Mouse (Mus musculus): ENCODE measurements around the gene Angptl8.

Gene Angptl8

GRCm38 (mm10) chr9:21816716-21817305, 18.5 kb upstream of the Angptl8 start:
- DNase-seq (ENCODE audit: extremely low spot score): no peak

- no peak for DNase-seq (ENCODE audit: extremely low spot score)
Measured at GRCm38 (mm10) chr9:21818125-21818524, 17.2 kb upstream of the Angptl8 start.

- no peak for DNase-seq (ENCODE audit: extremely low spot score)
Measured at GRCm38 (mm10) chr9:21818561-21818960, 16.7 kb upstream of the Angptl8 start.

GRCm38 (mm10) chr9:21819181-21819729, 16.1 kb upstream of the Angptl8 start:
- no peak for DNase-seq (ENCODE audit: extremely low spot score)

GRCm38 (mm10) chr9:21820183-21820582, 15.1 kb upstream of the Angptl8 start:
- DNase-seq (ENCODE audit: extremely low spot score): no peak

GRCm38 (mm10) chr9:21822686-21823085, 12.6 kb upstream of the Angptl8 start:
- DNase-seq (ENCODE audit: extremely low spot score): no peak

- no peak for DNase-seq (ENCODE audit: extremely low spot score)
Measured at GRCm38 (mm10) chr9:21823957-21824356, 11.4 kb upstream of the Angptl8 start.

DNA sequence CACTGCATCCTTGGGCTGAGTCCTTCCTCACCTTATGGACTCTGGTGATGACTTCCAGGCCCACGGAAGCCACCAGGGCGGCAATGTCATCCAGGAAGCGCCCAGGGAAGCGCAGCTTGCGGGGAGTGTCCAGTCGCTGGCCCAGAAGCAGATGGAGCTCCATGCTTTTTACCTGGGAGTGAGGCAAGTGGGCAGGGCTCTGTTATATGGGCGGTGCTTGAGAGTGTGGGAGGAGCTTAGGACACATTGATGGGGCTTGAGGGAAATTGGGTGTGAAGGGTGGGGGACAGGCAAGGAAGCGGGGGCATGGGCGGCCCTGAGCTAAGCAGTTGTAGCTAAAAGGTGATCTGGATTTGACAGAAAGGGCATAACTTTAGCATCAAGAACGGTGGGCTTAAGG, 10.9 kb upstream of the Angptl8 start:
- DNase-seq (ENCODE audit: extremely low spot score): no peak

- no peak for DNase-seq (ENCODE audit: extremely low spot score)
Measured at GRCm38 (mm10) chr9:21829834-21830460, 5.4 kb upstream of the Angptl8 start.

- no peak for DNase-seq (ENCODE audit: extremely low spot score)
Measured at GRCm38 (mm10) chr9:21830461-21830850, 4.9 kb upstream of the Angptl8 start.

DNA sequence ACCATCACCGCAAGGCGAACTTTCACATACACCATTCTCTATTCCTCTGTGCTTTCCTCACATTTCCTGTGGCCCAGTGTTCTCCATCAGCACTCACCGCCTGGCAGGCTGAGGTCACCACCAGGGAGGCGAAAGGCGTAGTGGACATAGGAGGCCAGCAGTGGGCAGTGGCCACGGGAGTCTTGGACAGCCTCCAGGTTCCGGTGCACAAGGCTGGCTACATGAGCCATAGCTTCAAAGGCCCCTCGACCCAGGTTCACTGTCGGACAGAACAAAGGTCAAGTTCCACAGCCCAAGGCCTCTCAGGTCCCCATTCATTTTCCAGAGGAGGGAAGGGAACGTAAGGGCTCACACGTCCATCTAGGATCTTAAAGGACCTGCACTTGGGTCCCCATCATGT, 4.4 kb upstream of the Angptl8 start:
- no peak for DNase-seq (ENCODE audit: extremely low spot score)

GRCm38 (mm10) chr9:21831558-21832240, 3.6 kb upstream of the Angptl8 start:
- DNase-seq (ENCODE audit: extremely low spot score): no peak

GRCm38 (mm10) chr9:21837690-21838089, 2.4 kb downstream of the Angptl8 start:
- DNase-seq (ENCODE audit: extremely low spot score): no peak

GRCm38 (mm10) chr9:21840115-21840787, 4.9 kb downstream of the Angptl8 start:
- DNase-seq (ENCODE audit: extremely low spot score): peak; percentile 42

DNA sequence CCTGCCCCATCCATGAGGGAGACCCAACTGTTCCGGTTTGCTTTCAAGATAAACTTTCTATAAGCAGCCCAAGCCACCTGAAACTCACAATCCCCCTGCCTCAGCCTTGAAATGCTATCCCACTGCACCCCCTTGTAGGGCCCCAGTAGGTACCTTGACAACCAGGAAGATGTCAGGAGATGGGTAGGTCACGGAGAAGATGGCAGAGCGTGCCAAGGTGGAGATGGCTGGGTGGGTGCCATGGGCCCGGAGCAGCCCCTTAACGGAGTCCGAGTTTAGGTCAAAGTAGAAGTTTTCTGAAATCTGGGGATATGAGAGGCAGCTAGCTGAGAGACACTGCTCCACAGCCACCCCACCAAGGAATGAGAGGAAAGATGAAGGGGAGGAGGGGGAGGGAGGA, 6.0 kb downstream of the Angptl8 start:
- no peak for DNase-seq (ENCODE audit: extremely low spot score)

DNA sequence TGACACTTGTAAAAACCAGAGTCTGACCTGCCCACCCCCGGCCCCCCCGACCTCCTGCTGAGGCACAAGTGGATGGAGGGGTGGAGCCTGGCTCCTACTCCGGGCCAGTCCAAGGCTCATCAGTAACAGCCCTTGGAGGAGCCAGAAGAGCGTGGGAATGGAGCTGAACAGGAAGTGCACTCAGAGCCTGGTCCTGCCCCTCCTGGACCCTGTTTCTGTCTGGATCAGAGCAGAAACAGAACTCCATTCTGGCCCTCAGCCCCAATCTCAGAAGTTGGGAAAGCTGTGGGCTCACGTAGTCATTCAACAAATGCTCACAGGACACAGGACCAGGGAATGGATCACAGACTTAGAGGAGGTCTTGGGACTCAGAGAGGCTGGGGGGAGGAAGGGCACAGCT, 7.1 kb downstream of the Angptl8 start:
- no peak for DNase-seq (ENCODE audit: extremely low spot score)

DNA sequence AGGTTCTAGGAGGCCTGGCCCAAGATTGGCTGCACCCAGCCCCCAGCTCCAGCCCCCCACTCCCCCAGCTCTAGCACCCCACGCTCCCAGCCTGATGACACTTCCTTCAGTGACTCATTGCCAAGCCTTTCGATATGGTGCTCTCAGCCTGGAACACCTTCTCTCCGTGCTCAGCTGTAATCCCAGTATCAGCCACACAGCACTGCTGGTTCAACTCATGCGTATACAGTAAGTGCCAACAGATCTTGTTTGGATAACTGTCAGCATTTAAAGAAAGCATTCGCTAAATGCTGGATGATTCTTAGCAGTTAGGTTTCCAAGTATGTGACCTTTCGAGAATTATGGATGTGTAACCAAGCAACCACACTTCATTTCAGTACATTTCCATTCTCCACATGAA, 7.8 kb downstream of the Angptl8 start:
- no peak for DNase-seq (ENCODE audit: extremely low spot score)

GRCm38 (mm10) chr9:21845381-21846080, 10.2 kb downstream of the Angptl8 start:
- DNase-seq (ENCODE audit: extremely low spot score): peak; percentile 42

- peak; percentile 67 for DNase-seq (ENCODE audit: extremely low spot score)
Measured at GRCm38 (mm10) chr9:21846755-21847341, 11.5 kb downstream of the Angptl8 start.

GRCm38 (mm10) chr9:21847425-21847824, 12.1 kb downstream of the Angptl8 start:
- no peak for DNase-seq (ENCODE audit: extremely low spot score)

DNA sequence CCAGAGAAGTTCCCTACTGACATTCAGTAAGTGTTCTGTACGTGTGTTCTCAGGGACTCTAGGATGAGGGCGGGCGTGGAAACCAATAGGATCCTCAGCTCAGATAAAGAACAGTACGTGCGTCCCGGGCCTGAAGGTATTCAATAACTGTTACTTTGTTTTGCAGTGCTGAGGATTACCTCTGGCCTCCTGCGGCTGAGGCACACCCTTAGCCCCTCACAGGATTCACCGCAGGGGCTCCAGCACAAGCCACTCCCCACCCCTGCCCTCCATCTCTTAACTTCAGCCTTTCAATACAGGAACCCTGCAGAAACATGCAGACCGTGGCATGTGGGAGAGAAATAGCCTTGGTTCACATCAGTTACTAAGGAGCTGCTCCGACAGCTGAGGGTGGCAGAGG, 12.6 kb downstream of the Angptl8 start:
- DNase-seq (ENCODE audit: extremely low spot score): no peak

All from embryo, embryonic 9.5 days (tissue).